Mouse (Mus musculus) naive thymus-derived CD4-positive, alpha-beta T cell, adult 2 months (primary cell): ENCODE results near the gene Gm3250.
"Not testable (repeated sequence)": the region's sequence is repeated elsewhere in the genome, so short reads cannot be mapped to it uniquely, and the experiment has no call there.

Experiments
- DNase-seq: peaks from one replicate; pipeline ENCODE4 v3.0.0-alpha.2; 2011; ENCODE audit warnings: low read depth

Gene Gm3250

GRCm38 (mm10) chr10:77750686-77751085 is 31.7 kb downstream of the Gm3250 start:
- not testable (repeated sequence) for DNase-seq

GRCm38 (mm10) chr10:77741924-77742688 is 40.2 kb downstream of the Gm3250 start, which contains the start of gene Gm18596:
Gene Gm18596, minus strand, starts transcription at chr10:77742638.
- DNase-seq = not testable (repeated sequence)

DNA sequence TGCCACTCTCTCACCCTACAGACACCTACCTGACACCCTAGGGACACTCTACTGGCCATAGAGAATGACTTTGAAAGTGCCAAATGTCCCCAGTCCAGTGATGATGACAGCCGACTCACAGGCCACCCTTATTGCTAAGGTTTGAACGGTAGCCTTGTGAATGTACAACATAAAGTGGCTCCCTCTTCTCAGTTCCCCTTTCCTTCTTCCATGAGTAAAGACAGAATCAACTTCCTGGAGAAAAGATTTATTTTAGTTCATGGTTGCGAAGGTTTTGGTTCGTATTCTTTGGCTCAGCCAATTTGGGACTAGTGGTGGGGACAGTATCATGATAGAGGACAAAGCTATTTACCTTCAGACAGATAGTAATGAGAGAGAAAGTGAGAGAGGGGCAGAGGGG is 43.4 kb downstream of the Gm3250 start:
- DNase-seq = no peak

- no peak for DNase-seq
Measured at GRCm38 (mm10) chr10:77735928-77736327, 46.4 kb downstream of the Gm3250 start.
